Mouse (Mus musculus) hindbrain, embryonic 16.5 days (tissue): ENCODE data around the gene Nkiras1. TPM values are rescaled to one million over a fixed set of nuclear protein-coding genes. Genes with fewer than 3 reads are reported as not detected.
A peak's percentile ranks its signal among the peaks of the same experiment; 100 is the strongest.

Source experiments
- ATAC-seq: fragments of 200-750 bp; cut with Nextera tagmentation; 2 replicates; pipeline ENCODE4 v1.8.0; 2017; ENCODE audit warnings: moderate TSS enrichment, moderate library complexity
- H3K27ac ChIP-seq: fragments of 300-500 bp; sonication (generic); 2 replicates; pipeline ENCODE4 v1.5.1; 2014; ENCODE audit warnings: low read depth, mild to moderate bottlenecking, control low read depth, low read length, moderate library complexity
- H3K27me3 ChIP-seq: fragments of 300-500 bp; sonication (generic); replicated peaks from 2 replicates; pipeline ENCODE4 v1.6.1; 2014; ENCODE audit warnings: low read length; ENCODE audit not compliant: control insufficient read depth, insufficient read depth
- H3K36me3 ChIP-seq: fragments of 300-500 bp; sonication (generic); 2 replicates; pipeline ENCODE4 v1.6.1; 2014; ENCODE audit warnings: mild to moderate bottlenecking, low read length, moderate library complexity, mixed read lengths; ENCODE audit not compliant: control insufficient read depth, insufficient read depth
- H3K4me1 ChIP-seq: fragments of 300-500 bp; sonication (generic); 2 replicates; pipeline ENCODE4 v1.6.1; 2014; ENCODE audit warnings: low read depth, low read length; ENCODE audit not compliant: control insufficient read depth, insufficient read depth
- H3K4me2 ChIP-seq: fragments of 300-500 bp; sonication (generic); 2 replicates; pipeline ENCODE4 v1.6.1; 2014; ENCODE audit warnings: mild to moderate bottlenecking, low read length, control low read depth, moderate library complexity
- H3K4me3 ChIP-seq: fragments of 300-500 bp; sonication (generic); 2 replicates; pipeline ENCODE4 v1.5.1; 2014; ENCODE audit warnings: mild to moderate bottlenecking, low read length, control low read depth, moderate library complexity
- H3K9ac ChIP-seq: fragments of 300-500 bp; sonication (generic); 2 replicates; pipeline ENCODE4 v1.6.1; 2014; ENCODE audit warnings: low read depth, mild to moderate bottlenecking, control low read depth, low read length, moderate library complexity
- H3K9me3 ChIP-seq: fragments of 300-500 bp; sonication (generic); 2 replicates; pipeline ENCODE4 v1.6.1; 2014; ENCODE audit warnings: mild to moderate bottlenecking, low read length, moderate library complexity; ENCODE audit not compliant: control insufficient read depth
- WGBS: fragments of 180-500 bp; shearing (Covaris S2); extraction: QIAGEN DNeasy Blood & Tissue Kit; methylation state at CpG from one replicate; pipeline ENCODE4 v1.1.7; 2014; 5-methylcytosine and 5-hydroxymethylcytosine counted together
- polyA plus RNA-seq: library from polyadenylated mRNA; unstranded; fragments of >200 nt; fragmentation: Nextera tagmentation; extraction: Ambion mirVana; gene quantifications from 2 replicates; pipeline ENCODE4 v1.2.1, GENCODE M21; 2015

Gene Nkiras1
- polyA plus RNA-seq, 1 experiment from 2014 or later: 70.4 TPM

GRCm38 (mm10) chr14:18317457-18318411 lies 46.8 kb downstream of the Nkiras1 start:
- Histone ChIP-seq H3K4me3 (no peak overlapping the region), H3K27ac (no peak overlapping the region), H3K36me3 (no peaks in the 10 kb centered on the region), H3K27me3 (no peaks in the 10 kb centered on the region), H3K4me2 (no peak overlapping the region), H3K9ac (no peak overlapping the region), H3K4me1 (no peaks in the 10 kb centered on the region), H3K9me3 (no peaks in the 10 kb centered on the region)
- ATAC-seq: no peak
- 78% methylated on average over 11 of the region's 11 CpGs for WGBS

GRCm38 (mm10) chr14:18326968-18327672 lies 56.2 kb downstream of the Nkiras1 start:
- peak; percentile 24 for ATAC-seq
- H3K9ac ChIP-seq: peak overlapping the region; percentile 68
- H3K27ac ChIP-seq: 0 out of 2 replicates have a peak overlapping the region, but pooled peaks have one; percentile 17
- peak overlapping the region; percentile 82 for H3K4me2 ChIP-seq
- peaks cover 33% of the 10 kb centered on the region for H3K4me1 ChIP-seq
- no peaks in the 10 kb centered on the region for H3K36me3 ChIP-seq
- H3K4me3 ChIP-seq: peak overlapping the region; percentile 48
- no peaks in the 10 kb centered on the region for H3K27me3 ChIP-seq
- 2% methylated on average over 37 of the region's 37 CpGs for WGBS
- H3K9me3 ChIP-seq: no peaks in the 10 kb centered on the region; the same call in 1 of the 2 replicates

GRCm38 (mm10) chr14:18330789-18331692 lies 60.1 kb downstream of the Nkiras1 start:
- no peaks in the 10 kb centered on the region for H3K27me3 ChIP-seq
- H3K9ac ChIP-seq: peak overlapping the region; percentile 99
- no peaks in the 10 kb centered on the region; the same call in 1 of the 2 replicates for H3K9me3 ChIP-seq
- peak; percentile 66 for ATAC-seq
- WGBS: under 1% methylated on average over 58 of the region's 99 CpGs
- H3K36me3 ChIP-seq: no peaks in the 10 kb centered on the region
- peak overlapping the region; percentile 91 for H3K27ac ChIP-seq
- H3K4me1 ChIP-seq: peaks cover 32% of the 10 kb centered on the region
- peak overlapping the region; percentile 57 for H3K4me2 ChIP-seq
- H3K4me3 ChIP-seq: peak overlapping the region; percentile 94

- under 1% methylated on average over 38 of the region's 39 CpGs for WGBS
- peak within 1 kb of the TSS; percentile 99 for H3K9ac ChIP-seq
- peak; percentile 95 for ATAC-seq
These were observed 60.8 kb downstream of the Nkiras1 start, which contains the start of gene Ube2e1 for GRCm38 (mm10) chr14:18331693-18332131. TSS of gene Ube2e1 (minus strand) at chr14:18331859.

More at GRCm38 (mm10) chr14:18331693-18332131, 60.8 kb downstream of the Nkiras1 start, which contains the start of gene Ube2e1:
- no peaks in the 10 kb centered on the region; the same call in 1 of the 2 replicates for H3K9me3 ChIP-seq
- H3K4me3 ChIP-seq: peak within 1 kb of the TSS; percentile 94
- peaks cover 25% of the 10 kb centered on the region for H3K4me1 ChIP-seq
- no peaks in the 10 kb centered on the region for H3K27me3 ChIP-seq
- H3K36me3 ChIP-seq: no peaks in the 10 kb centered on the region
- H3K4me2 ChIP-seq: peak within 1 kb of the TSS; percentile 57
- peak within 1 kb of the TSS; percentile 91 for H3K27ac ChIP-seq

Other genes with a start within 250 kb of the Nkiras1 start
- 6.6 and 7.1 TPM in 2 replicates for gene Nr1d2, start 32.0 kb upstream of the Nkiras1 start, polyA plus RNA-seq
- gene Rpl15, start 255 bp downstream of the Nkiras1 start, polyA plus RNA-seq: 248 and 259 TPM in 2 replicates
- 194 and 201 TPM in 2 replicates for gene Ube2e1, start 60.7 kb downstream of the Nkiras1 start, polyA plus RNA-seq